ENCODE assay signal across 8 mouse cellular contexts in the genomic region with DNA sequence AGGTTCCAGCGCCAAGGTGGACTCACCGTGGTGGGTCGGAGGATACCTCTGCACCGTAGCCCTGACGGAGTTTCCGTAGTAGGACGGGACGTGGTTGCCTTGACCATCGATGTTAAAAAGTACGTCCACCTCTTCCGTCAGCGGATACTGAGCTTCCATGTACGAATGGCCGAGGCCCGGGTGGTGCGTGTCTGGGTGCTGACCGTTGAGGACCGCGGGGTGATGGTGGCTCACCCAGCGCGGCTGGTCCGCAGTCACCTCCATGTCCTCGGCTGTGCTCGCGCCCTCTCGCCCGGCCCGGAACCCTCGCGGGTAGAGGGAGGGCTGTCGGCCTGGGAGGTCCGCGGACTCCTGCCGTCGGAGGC. TPM values are rescaled to one million over a fixed set of nuclear protein-coding genes. Genes with fewer than 3 reads are reported as not detected.
DNase-seq lines count a peak whose midpoint lies in the region; ATAC-seq and TF ChIP-seq lines count a peak whose summit lies in the region.
"Had no signal": no experiment of that assay in that cellular context is flagged by ENCODE, and none has a peak within 500 bp of the region (broad histone marks: within the 10 kb centered on the region; RNA-seq: fewer than 3 reads in every experiment).

No protein-coding gene starts in this region.

- H3K4me1 ChIP-seq in lung, embryonic 16.5 days (replicated peaks; ENCODE audit: control insufficient read depth, insufficient read depth, low read length): peaks cover 22% of the 10 kb centered on the region
- H3K4me1 ChIP-seq in embryonic fibroblast, embryonic 13.5 days (ENCODE audit: control insufficient read depth, insufficient read depth, low read length): 0 out of 2 replicates have a peak, but pooled peaks cover 5% of the 10 kb centered on the region
- H3K4me1 ChIP-seq in intestine, embryonic 15.5 days (replicated peaks): peaks cover 30% of the 10 kb centered on the region
- H3K4me1 ChIP-seq in midbrain, embryonic 15.5 days: peaks cover 25% of the 10 kb centered on the region

- 1% methylated on average over 35 of the region's 35 CpGs for WGBS in lung, embryonic 16.5 days
- under 1% methylated on average over 35 of the region's 35 CpGs for WGBS in intestine, embryonic 15.5 days
- under 1% methylated on average over 35 of the region's 35 CpGs for WGBS in midbrain, embryonic 15.5 days

- H3K4me3 ChIP-seq in lung, embryonic 16.5 days (ENCODE audit: low read length): peak overlapping the region; percentile 62
- H3K4me3 ChIP-seq in embryonic fibroblast, embryonic 13.5 days (ENCODE audit: insufficient read depth, low read length): peak overlapping the region; percentile 58
- peak overlapping the region; percentile 31 for H3K4me3 ChIP-seq in intestine, embryonic 15.5 days (replicated peaks)
- H3K4me3 ChIP-seq in midbrain, embryonic 15.5 days: peak overlapping the region; percentile 43

- H3K4me2 ChIP-seq in lung, embryonic 16.5 days (ENCODE audit: low read depth, low read length): peak overlapping the region; percentile 99
- H3K4me2 ChIP-seq in intestine, embryonic 15.5 days (replicated peaks): peak overlapping the region; percentile 99
- peak overlapping the region; percentile 67 for H3K4me2 ChIP-seq in midbrain, embryonic 15.5 days

- no peak for TF ChIP-seq CTCF in embryonic fibroblast, embryonic 13.5 days (IDR thresholded peaks at IDR 0.05; ENCODE audit: borderline replicate concordance, insufficient read depth, low read length)

- no peaks in the 10 kb centered on the region for H3K9me3 ChIP-seq in lung, embryonic 16.5 days (ENCODE audit: control insufficient read depth, low read length)
- no peaks in the 10 kb centered on the region for H3K9me3 ChIP-seq in intestine, embryonic 15.5 days
- no peaks in the 10 kb centered on the region for H3K9me3 ChIP-seq in midbrain, embryonic 15.5 days

- DNase-seq in lung, adult 18-20 months: no peak
- DNase-seq in cerebellum, adult 8-10 months: no peak
- no peak for DNase-seq in gastrocnemius, postnatal 4 days (ENCODE audit: low spot score in 2 of 2)

- TF ChIP-seq POLR2A in embryonic fibroblast, embryonic 13.5 days (IDR thresholded peaks at IDR 0.05; ENCODE audit: low read depth, low read length): no peak

- peak overlapping the region; percentile 55 for H3K9ac ChIP-seq in lung, embryonic 16.5 days (ENCODE audit: low read length)
- H3K9ac ChIP-seq in intestine, embryonic 15.5 days: no peak overlapping the region
- H3K9ac ChIP-seq in midbrain, embryonic 15.5 days: peak overlapping the region; percentile 38

- no peaks in the 10 kb centered on the region for H3K36me3 ChIP-seq in lung, embryonic 16.5 days (ENCODE audit: control insufficient read depth, insufficient read depth, low read length)
- H3K36me3 ChIP-seq in intestine, embryonic 15.5 days: no peaks in the 10 kb centered on the region
- H3K36me3 ChIP-seq in midbrain, embryonic 15.5 days (replicated peaks): no peaks in the 10 kb centered on the region

- no peak for ATAC-seq in lung, embryonic 16.5 days (ENCODE audit: low read depth)
- no peak for ATAC-seq in intestine, embryonic 15.5 days
- ATAC-seq in midbrain, embryonic 15.5 days (replicated peaks): no peak

- H3K27ac ChIP-seq in lung, embryonic 16.5 days (ENCODE audit: low read length): no peak overlapping the region
- no peak overlapping the region for H3K27ac ChIP-seq in embryonic fibroblast, embryonic 13.5 days (ENCODE audit: insufficient read depth, low read length)
- H3K27ac ChIP-seq in intestine, embryonic 15.5 days: no peak overlapping the region
- peak overlapping the region; percentile 81 for H3K27ac ChIP-seq in midbrain, embryonic 15.5 days

- H3K27me3 ChIP-seq in lung, embryonic 16.5 days (ENCODE audit: control insufficient read depth, insufficient read depth, low read depth, low read length): peaks cover 77% of the 10 kb centered on the region
- peaks cover 82% of the 10 kb centered on the region for H3K27me3 ChIP-seq in intestine, embryonic 15.5 days (replicated peaks)
- H3K27me3 ChIP-seq in midbrain, embryonic 15.5 days (replicated peaks): peaks cover 57% of the 10 kb centered on the region

RNA-seq across cellular contexts. Expression of gene 4930412O13Rik, which starts 3.7 kb away (rescaled TPM):
- polyA plus RNA-seq in lung, embryonic 16.5 days (2015; fragmentation: Nextera tagmentation; extraction: Ambion mirVana): not detected in 2 replicates
- polyA plus RNA-seq in embryonic fibroblast, embryonic 13.5 days (2011; ENCODE audit: insufficient read length, low read depth, missing spikeins): not detected in 2 replicates
- not detected in 2 replicates for polyA plus RNA-seq in intestine, embryonic 15.5 days (2015; fragmentation: Nextera tagmentation; extraction: Ambion mirVana)
- 1.3 and 2.2 TPM in 2 replicates for polyA plus RNA-seq in midbrain, embryonic 15.5 days (2015; fragmentation: Nextera tagmentation; extraction: Ambion mirVana)
- not detected for total RNA-seq in gastrocnemius, postnatal 4 days (2021)
- polyA plus RNA-seq: cerebellum, adult 2 months had no signal

RNA-seq across cellular contexts. Expression of gene 9230102O04Rik, which starts 12.0 kb away (rescaled TPM):
- polyA plus RNA-seq in lung, embryonic 16.5 days (2015; fragmentation: Nextera tagmentation; extraction: Ambion mirVana): not detected in 2 replicates
- not detected in 2 replicates for polyA plus RNA-seq in embryonic fibroblast, embryonic 13.5 days (2011; ENCODE audit: insufficient read length, low read depth, missing spikeins)
- not detected in 2 replicates for polyA plus RNA-seq in intestine, embryonic 15.5 days (2015; fragmentation: Nextera tagmentation; extraction: Ambion mirVana)
- 4.0 and 4.8 TPM in 2 replicates for polyA plus RNA-seq in midbrain, embryonic 15.5 days (2015; fragmentation: Nextera tagmentation; extraction: Ambion mirVana)
- total RNA-seq in gastrocnemius, postnatal 4 days (2021): not detected
- polyA plus RNA-seq: cerebellum, adult 2 months had no signal

RNA-seq across cellular contexts. Expression of gene Gata3, which starts 12.5 kb away (rescaled TPM):
- polyA plus RNA-seq in lung, embryonic 16.5 days (2015; fragmentation: Nextera tagmentation; extraction: Ambion mirVana): 5.0 and 5.4 TPM in 2 replicates
- 3.1 and 4.5 TPM in 2 replicates for polyA plus RNA-seq in embryonic fibroblast, embryonic 13.5 days (2011; ENCODE audit: insufficient read length, low read depth, missing spikeins)
- polyA plus RNA-seq in intestine, embryonic 15.5 days (2015; fragmentation: Nextera tagmentation; extraction: Ambion mirVana): 2.3 and 2.6 TPM in 2 replicates
- 99.1 and 116 TPM in 2 replicates for polyA plus RNA-seq in midbrain, embryonic 15.5 days (2015; fragmentation: Nextera tagmentation; extraction: Ambion mirVana)
- 1 to 10 TPM in 1 of 2 experiments, under 1 TPM in 1; 0.65 to 1.9 TPM for total RNA-seq in gastrocnemius, postnatal 4 days (2021)

Comparison
In these comparisons a context has a peak if more than half of its experiments do, and no peak if none do; other contexts are left out.
1. RNA of gene Gata3, which starts 12.5 kb away (polyA plus RNA-seq): 99.1 to 116 TPM in midbrain, embryonic 15.5 days; 5.0 to 5.4 TPM in lung, embryonic 16.5 days, 3.1 to 4.5 TPM in embryonic fibroblast, embryonic 13.5 days and 2.3 to 2.6 TPM in intestine, embryonic 15.5 days; every median in the first group is over 10 times any median in the second.
2. Peak in every context shown above with its lines, with median percentiles within 50 percentile points of each other: H3K4me2 ChIP-seq and H3K4me3 ChIP-seq.